Mouse (Mus musculus) embryonic facial prominence, embryonic 11.5 days (tissue): ENCODE results near the gene Mroh8. TPM values are rescaled to one million over a fixed set of nuclear protein-coding genes. Genes with fewer than 3 reads are reported as not detected.
A peak's percentile ranks its signal among the peaks of the same experiment; 100 is the strongest.
"Not testable (repeated sequence)": the region's sequence is repeated elsewhere in the genome, so short reads cannot be mapped to it uniquely, and the experiment has no call there.

ENCODE experiments used
- ATAC-seq: fragments of 200-750 bp; cut with Nextera tagmentation; replicated peaks from 2 replicates; pipeline ENCODE4 v1.8.0; 2017; ENCODE audit warnings: low read depth; ENCODE audit not compliant: insufficient number of reproducible peaks, low FRiP score, low TSS enrichment
- DNase-seq: peaks from one replicate; pipeline ENCODE4 v3.0.0-alpha.2; 2015; ENCODE audit warnings: low spot score
- H3K27ac ChIP-seq: fragments of 300-500 bp; sonication (generic); replicated peaks from 2 replicates; pipeline ENCODE4 v1.5.1; 2014; ENCODE audit warnings: mild to moderate bottlenecking, low read depth, low read length, control low read depth
- H3K27me3 ChIP-seq: fragments of 300-500 bp; sonication (generic); 2 replicates; pipeline ENCODE4 v1.6.1; 2014; ENCODE audit warnings: mild to moderate bottlenecking, low read length, moderate library complexity, mixed read lengths; ENCODE audit not compliant: control insufficient read depth, insufficient read depth
- H3K36me3 ChIP-seq: fragments of 300-500 bp; sonication (generic); replicated peaks from 2 replicates; pipeline ENCODE4 v1.6.1; 2014; ENCODE audit warnings: low read depth, mild to moderate bottlenecking, low read length, moderate library complexity, mixed read lengths; ENCODE audit not compliant: control insufficient read depth, insufficient read depth
- H3K4me1 ChIP-seq: fragments of 300-500 bp; sonication (generic); 2 replicates; pipeline ENCODE4 v1.6.1; 2014; ENCODE audit warnings: low read length, mixed read lengths; ENCODE audit not compliant: control insufficient read depth, insufficient read depth
- H3K4me2 ChIP-seq: fragments of 300-500 bp; sonication (generic); 2 replicates; pipeline ENCODE4 v1.6.1; 2014; ENCODE audit warnings: low read depth, mild to moderate bottlenecking, control low read depth, low read length, moderate library complexity
- H3K4me3 ChIP-seq: fragments of 300-500 bp; sonication (generic); 2 replicates; pipeline ENCODE4 v1.5.1; 2014; ENCODE audit warnings: low read depth, low read length, control low read depth
- H3K9ac ChIP-seq: fragments of 300-500 bp; sonication (generic); replicated peaks from 2 replicates; pipeline ENCODE4 v1.6.1; 2014; ENCODE audit warnings: mild to moderate bottlenecking, control low read depth, low read length
- H3K9me3 ChIP-seq: fragments of 300-500 bp; sonication (generic); replicated peaks from 2 replicates; pipeline ENCODE4 v1.6.1; 2016; ENCODE audit warnings: mild to moderate bottlenecking, low read length, inconsistent platforms, mixed read lengths; ENCODE audit not compliant: control insufficient read depth
- WGBS: fragments of 180-500 bp; shearing (Covaris S2); extraction: QIAGEN DNeasy Blood & Tissue Kit; methylation state at CpG from one replicate; pipeline ENCODE4 v1.1.7; 2014; 5-methylcytosine and 5-hydroxymethylcytosine counted together
- polyA plus RNA-seq: library from polyadenylated mRNA; unstranded; fragments of >200 nt; fragmentation: Nextera tagmentation; extraction: Ambion mirVana; gene quantifications from 2 replicates; pipeline ENCODE4 v1.2.1, GENCODE M21; 2014

Mroh8 gene
- polyA plus RNA-seq, 1 experiment from 2014 or later: 0.49 TPM

DNA sequence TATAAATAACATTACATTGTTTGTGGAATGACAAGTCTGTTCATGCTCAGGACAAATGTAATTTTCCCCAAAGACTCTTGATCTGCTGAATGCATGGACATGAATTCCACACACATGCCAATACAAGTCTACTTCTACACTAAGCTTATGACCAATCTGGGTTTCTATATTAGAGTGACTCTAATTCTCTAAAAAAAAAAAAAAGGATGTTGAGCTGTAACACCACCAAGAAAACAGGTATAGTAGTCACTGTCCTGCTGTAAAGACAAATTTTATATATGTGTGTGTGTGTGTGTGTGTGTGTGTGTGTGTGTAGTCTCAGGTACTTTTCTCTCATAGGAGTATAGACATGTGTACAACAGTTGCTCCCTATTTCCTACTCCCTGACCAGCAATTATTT is 76.3 kb downstream of the Mroh8 start:
- Histone ChIP-seq H3K27ac (no peak overlapping the region), H3K4me2 (peak overlapping the region; percentile 73; the same call in 1 of the 2 replicates), H3K9me3 (no peaks in the 10 kb centered on the region), H3K4me3 (peak overlapping the region; percentile 69; the same call in 1 of the 2 replicates), H3K4me1 (no peaks in the 10 kb centered on the region), H3K9ac (no peak overlapping the region), H3K36me3 (peaks cover 7% of the 10 kb centered on the region), H3K27me3 (no peaks in the 10 kb centered on the region)
- ATAC-seq (no peak), DNase-seq (no peak)

DNA sequence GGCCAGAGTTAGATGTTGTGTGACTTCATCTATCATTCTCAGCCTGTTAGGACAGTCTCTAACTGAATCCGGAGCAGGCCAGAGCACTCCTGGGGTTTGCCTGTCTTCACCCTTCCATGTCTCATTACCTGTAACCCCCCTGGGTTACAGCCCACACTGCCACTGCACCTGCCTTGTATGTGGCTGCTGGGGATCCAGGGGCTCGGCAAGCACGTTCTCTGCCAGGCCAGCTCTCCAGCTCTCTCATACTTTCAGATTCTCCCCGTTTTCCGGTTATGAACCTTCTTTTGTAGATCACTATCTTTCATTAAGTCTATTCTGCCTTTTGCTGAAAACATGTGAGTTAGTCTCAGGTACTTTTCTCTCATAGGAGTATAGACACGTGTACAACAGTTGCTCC is 77.0 kb downstream of the Mroh8 start:
- H3K9me3 ChIP-seq: no peaks in the 10 kb centered on the region
- no peak overlapping the region for H3K4me2 ChIP-seq
- DNase-seq (no peak), ATAC-seq (no peak)
- no peaks in the 10 kb centered on the region for H3K4me1 ChIP-seq
- no peaks in the 10 kb centered on the region for H3K27me3 ChIP-seq
- peaks cover 9% of the 10 kb centered on the region for H3K36me3 ChIP-seq
- no peak overlapping the region for H3K4me3 ChIP-seq
- 82% methylated on average over 6 of the region's 6 CpGs for WGBS
- no peak overlapping the region for H3K9ac ChIP-seq
- H3K27ac ChIP-seq: no peak overlapping the region

DNA sequence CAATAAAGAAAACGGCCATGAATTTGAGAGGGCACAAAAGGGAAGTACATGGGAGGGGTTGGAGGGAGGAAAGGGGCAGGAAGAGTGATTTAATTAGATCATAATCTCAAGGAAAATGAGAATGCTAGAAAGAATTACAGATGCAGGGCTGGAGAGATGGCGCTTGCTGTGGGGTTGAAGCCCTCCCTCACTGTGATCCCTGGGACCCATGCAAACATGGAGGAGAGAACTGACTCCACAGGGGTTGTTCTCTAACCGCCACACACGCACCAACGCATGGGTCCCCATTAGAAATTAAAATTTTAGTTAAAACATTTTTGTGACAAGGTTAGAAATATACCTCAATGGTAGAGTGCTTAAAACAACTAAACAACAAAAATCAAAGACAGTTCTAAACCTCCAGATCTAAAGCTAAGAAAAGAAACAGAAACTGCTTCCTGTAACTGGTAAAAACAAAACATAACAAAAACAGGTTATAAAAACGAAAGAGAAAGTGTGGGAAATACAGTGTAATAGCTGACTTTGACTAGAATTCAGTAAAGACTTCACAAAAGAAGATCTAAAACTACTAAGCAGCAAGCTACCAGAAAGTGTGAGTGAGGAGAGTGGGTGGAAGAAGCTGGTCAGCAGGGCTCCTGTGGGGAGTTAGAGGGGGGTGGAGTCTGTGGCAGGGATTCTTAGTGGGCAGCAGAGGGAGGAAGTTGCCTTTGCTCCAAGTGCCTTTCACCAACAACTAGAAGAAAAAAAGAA is 78.1 kb downstream of the Mroh8 start:
- Histone ChIP-seq H3K4me3 (no peak overlapping the region), H3K4me1 (no peaks in the 10 kb centered on the region), H3K9ac (no peak overlapping the region), H3K9me3 (no peaks in the 10 kb centered on the region), H3K27me3 (no peaks in the 10 kb centered on the region), H3K4me2 (no peak overlapping the region), H3K27ac (no peak overlapping the region), H3K36me3 (peaks cover 11% of the 10 kb centered on the region)
- ATAC-seq: no peak
- whole genome bisulfite sequencing: 89% methylated on average over 6 of the region's 6 CpGs
- DNase-seq: no peak

DNA sequence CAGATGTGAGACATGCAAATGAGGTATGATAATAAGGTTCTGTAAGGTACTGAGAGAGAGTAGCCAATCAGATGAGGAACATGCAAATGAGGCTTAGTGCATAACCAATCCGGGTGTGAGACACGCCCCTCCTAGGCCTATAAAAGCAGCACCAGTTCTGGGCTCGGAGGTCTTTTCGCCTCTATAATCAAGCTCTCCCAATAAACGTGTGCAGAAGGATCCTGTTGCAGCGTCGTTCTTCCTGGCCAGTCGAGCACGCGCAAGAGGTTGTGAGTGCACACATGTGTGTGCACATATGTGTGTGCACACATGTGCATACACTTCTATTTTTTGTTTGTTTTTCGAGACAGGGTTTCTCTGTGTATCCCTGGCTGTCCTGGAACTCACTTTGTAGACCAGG is 80.9 kb downstream of the Mroh8 start:
- not testable (repeated sequence) for H3K27ac ChIP-seq, H3K4me3 ChIP-seq, ATAC-seq, H3K4me1 ChIP-seq, H3K4me2 ChIP-seq, H3K27me3 ChIP-seq, H3K9ac ChIP-seq, DNase-seq, H3K9me3 ChIP-seq
- 96% methylated on average over 11 of the region's 11 CpGs for whole genome bisulfite sequencing
- H3K36me3 ChIP-seq: peaks cover 19% of the 10 kb centered on the region

DNA sequence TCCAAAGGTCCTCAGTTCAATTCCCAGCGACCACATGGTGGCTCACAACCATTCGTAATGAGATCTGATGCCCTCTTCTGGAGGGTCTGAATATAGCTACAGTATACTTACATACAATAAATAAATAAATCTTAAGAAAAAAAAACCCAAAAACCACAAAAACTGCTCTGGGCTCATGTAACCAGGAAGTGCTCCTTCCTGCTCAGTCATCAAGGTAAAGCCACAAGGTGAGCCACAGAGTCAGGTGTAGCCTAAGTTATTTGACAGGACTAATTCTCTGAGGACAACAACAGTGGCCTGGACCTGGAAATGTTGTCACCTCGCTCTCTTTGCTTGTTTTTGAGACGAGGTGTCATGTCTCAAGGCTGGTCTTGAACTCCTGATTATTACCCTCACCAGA is 88.7 kb downstream of the Mroh8 start:
- WGBS: 94% methylated on average over 4 of the region's 4 CpGs
- Histone ChIP-seq H3K4me2 (no peak overlapping the region), H3K9me3 (no peaks in the 10 kb centered on the region), H3K4me1 (no peaks in the 10 kb centered on the region), H3K27ac (no peak overlapping the region), H3K9ac (no peak overlapping the region), H3K27me3 (no peaks in the 10 kb centered on the region), H3K4me3 (no peak overlapping the region), H3K36me3 (peaks cover 18% of the 10 kb centered on the region)
- no peak for DNase-seq
- no peak for ATAC-seq

DNA sequence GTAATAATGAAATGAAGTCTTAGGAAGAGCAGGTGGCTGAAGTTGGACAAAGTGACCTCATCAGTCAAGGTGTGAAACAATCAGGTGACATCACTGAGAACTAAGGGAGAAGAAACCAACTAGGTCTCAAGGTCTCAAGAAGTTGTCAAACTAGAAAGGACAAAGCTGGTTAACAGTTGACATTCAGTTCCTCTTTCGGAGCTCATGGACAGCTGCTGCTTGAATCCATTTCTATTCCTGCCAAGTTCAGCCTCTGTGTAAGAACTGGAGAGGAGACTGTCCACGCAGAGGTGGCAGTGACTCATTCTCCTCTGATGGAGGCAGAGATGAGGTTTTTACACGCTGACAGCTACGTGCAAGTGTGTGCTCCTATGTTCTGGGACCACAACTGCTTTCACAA is 92.1 kb downstream of the Mroh8 start:
- no peak for DNase-seq

DNA sequence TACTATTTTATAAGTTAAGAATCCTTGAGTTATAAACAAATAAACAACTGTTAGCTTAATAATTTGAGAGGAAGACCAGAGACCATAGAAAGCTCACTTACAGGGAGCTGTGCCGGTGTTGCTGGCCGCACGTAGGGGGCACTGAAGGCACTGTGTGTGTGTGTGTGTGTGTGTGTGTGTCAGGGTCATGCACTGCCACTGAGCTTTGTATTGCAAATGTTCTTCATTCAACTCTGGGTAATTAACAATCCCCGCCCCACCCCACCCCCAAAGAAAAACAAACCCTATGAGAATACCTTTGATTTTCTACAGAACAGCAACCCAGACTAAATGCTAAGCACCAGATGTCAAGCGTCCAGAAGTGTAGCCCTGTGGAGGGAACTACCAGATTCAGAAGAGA is 92.8 kb downstream of the Mroh8 start:
- peaks cover 3% of the 10 kb centered on the region for H3K36me3 ChIP-seq
- H3K4me1 ChIP-seq: no peaks in the 10 kb centered on the region
- H3K9me3 ChIP-seq: no peaks in the 10 kb centered on the region
- H3K4me2 ChIP-seq: no peak overlapping the region
- 47% methylated on average over 5 of the region's 5 CpGs for WGBS
- no peak overlapping the region for H3K9ac ChIP-seq
- H3K4me3 ChIP-seq: no peak overlapping the region
- ATAC-seq: no peak
- H3K27ac ChIP-seq: no peak overlapping the region
- DNase-seq: no peak
- H3K27me3 ChIP-seq: no peaks in the 10 kb centered on the region

More for the DNA sequence above, 92.1 kb downstream of the Mroh8 start:
- Histone ChIP-seq H3K9me3 (no peaks in the 10 kb centered on the region), H3K4me1 (no peaks in the 10 kb centered on the region), H3K4me2 (no peak overlapping the region), H3K27ac (no peak overlapping the region), H3K27me3 (no peaks in the 10 kb centered on the region), H3K9ac (no peak overlapping the region), H3K4me3 (no peak overlapping the region), H3K36me3 (peaks cover 5% of the 10 kb centered on the region)
- ATAC-seq: no peak
- 91% methylated on average over 4 of the region's 4 CpGs for WGBS

DNA sequence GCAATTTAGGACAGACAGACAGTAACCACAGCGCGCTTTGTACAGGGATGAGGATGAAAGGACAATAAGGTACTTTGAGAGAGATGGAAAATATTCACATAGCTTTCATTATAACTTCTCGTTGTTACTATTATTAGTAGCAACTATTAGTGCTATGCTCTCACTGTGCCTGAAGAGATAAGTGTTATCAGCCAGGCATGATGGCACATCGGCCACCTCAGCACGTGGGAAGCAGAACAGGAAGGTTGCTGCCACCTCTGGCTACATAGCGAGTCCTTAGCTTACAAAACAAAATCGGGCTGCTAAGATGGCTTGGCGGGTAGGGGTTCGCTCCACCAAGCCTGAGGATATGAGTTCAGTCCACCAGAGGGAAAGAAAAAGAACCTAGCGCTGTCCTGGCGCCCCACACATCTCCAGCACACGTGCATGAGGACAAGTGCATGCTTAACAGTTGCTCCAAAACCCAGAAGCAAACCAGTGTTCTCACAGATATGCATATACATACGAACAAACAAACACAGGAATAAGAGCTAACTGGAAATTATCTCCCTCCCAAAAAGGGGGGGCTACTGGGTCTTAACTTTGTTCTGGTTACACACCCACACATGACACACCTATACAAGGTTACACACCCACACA is 94.2 kb downstream of the Mroh8 start:
- WGBS: 92% methylated on average over 13 of the region's 13 CpGs
- H3K4me1 ChIP-seq: no peaks in the 10 kb centered on the region
- ATAC-seq (no peak), DNase-seq (no peak)
- H3K9ac ChIP-seq: no peak overlapping the region
- no peaks in the 10 kb centered on the region for H3K36me3 ChIP-seq
- no peak overlapping the region for H3K4me2 ChIP-seq
- no peaks in the 10 kb centered on the region for H3K9me3 ChIP-seq
- H3K4me3 ChIP-seq: no peak overlapping the region
- no peak overlapping the region for H3K27ac ChIP-seq
- no peaks in the 10 kb centered on the region for H3K27me3 ChIP-seq
